Comparison of ENCODE assay signal across 15 mouse cellular contexts in the genomic region with DNA sequence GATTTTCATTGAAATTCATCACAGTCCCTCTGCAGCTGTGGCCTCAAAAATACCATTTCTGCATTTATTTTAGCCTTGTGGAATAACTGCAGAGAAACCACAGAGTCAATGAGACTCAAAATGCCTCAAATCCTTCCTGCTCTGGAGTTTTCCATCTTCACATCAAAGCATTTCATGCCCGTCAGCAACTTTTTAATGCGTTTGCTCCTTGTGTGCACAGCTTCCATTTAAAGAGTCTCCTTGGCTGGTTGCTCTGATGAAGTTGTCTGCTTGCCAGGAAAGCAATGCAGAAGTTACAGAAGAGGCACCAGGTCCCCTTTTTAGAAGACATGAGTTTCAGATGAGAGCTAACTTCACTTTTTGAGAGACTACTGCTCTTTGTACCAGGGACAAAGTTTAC.
DNase-seq lines count a peak whose midpoint lies in the region; ATAC-seq and TF ChIP-seq lines count a peak whose summit lies in the region.
"Had no signal": no experiment of that assay in that cellular context is flagged by ENCODE, and none has a peak within 500 bp of the region (broad histone marks: within the 10 kb centered on the region; RNA-seq: fewer than 3 reads in every experiment).

No protein-coding gene starts in this region.

- H3K27ac ChIP-seq in heart, embryonic 10.5 days: no peak overlapping the region
- no peak overlapping the region for H3K27ac ChIP-seq in liver, adult 2 months (replicated peaks; ENCODE audit: insufficient read depth, low read depth, low read length)
- H3K27ac ChIP-seq in liver, embryonic 12.5 days: no peak overlapping the region
- H3K27ac ChIP-seq in embryonic facial prominence, embryonic 14.5 days (replicated peaks; ENCODE audit: low read depth, low read length): peak overlapping the region; percentile 48
- H3K27ac ChIP-seq in stomach, postnatal 0 days (replicated peaks): no peak overlapping the region
- H3K27ac ChIP-seq: heart, embryonic 15.5 days; midbrain, embryonic 13.5 days; neural tube, embryonic 12.5 days had no signal

- no peak overlapping the region for H3K4me3 ChIP-seq in heart, embryonic 10.5 days
- no peak overlapping the region for H3K4me3 ChIP-seq in liver, adult 2 months (ENCODE audit: insufficient read depth, low read depth, low read length)
- no peak overlapping the region for H3K4me3 ChIP-seq in liver, embryonic 12.5 days
- H3K4me3 ChIP-seq in embryonic facial prominence, embryonic 14.5 days (ENCODE audit: low read depth, low read length): no peak overlapping the region
- no peak overlapping the region for H3K4me3 ChIP-seq in stomach, postnatal 0 days (ENCODE audit: low read depth, low read length)
- H3K4me3 ChIP-seq: heart, embryonic 15.5 days; midbrain, embryonic 13.5 days; neural tube, embryonic 12.5 days had no signal

- no peak for TF ChIP-seq POLR2A in liver, adult 2 months (IDR thresholded peaks at IDR 0.05; ENCODE audit: extremely low read depth, insufficient read depth, low read length)

- peak; percentile 17 to 59 for DNase-seq in heart, adult 18-20 months
- DNase-seq in heart, embryonic 10.5 days (ENCODE audit: low spot score): no peak
- DNase-seq in liver, adult 2 months (ENCODE audit: extremely low read depth, low read depth, low spot score): peak; percentile 23
- peak; percentile 87 for DNase-seq in embryonic facial prominence, embryonic 14.5 days (ENCODE audit: low spot score)
- DNase-seq in right cerebral cortex, postnatal 25 days: peak; percentile 5
- DNase-seq in stomach, postnatal 0 days (ENCODE audit: low spot score): no peak
- DNase-seq in urinary bladder, postnatal 4 days (ENCODE audit: low spot score in 2 of 2): no peak
- DNase-seq: adrenal gland, postnatal 10 days; kidney, postnatal 10 days had no signal

- no peaks in the 10 kb centered on the region for H3K27me3 ChIP-seq in heart, embryonic 10.5 days (ENCODE audit: insufficient read depth, poor library complexity, severe bottlenecking)
- H3K27me3 ChIP-seq in liver, adult 2 months (ENCODE audit: control insufficient read depth, insufficient read depth, low read length): no peaks in the 10 kb centered on the region
- H3K27me3 ChIP-seq in liver, embryonic 12.5 days (replicated peaks): no peaks in the 10 kb centered on the region
- H3K27me3 ChIP-seq in embryonic facial prominence, embryonic 14.5 days (replicated peaks; ENCODE audit: control insufficient read depth, insufficient read depth, low read length): no peaks in the 10 kb centered on the region
- no peaks in the 10 kb centered on the region for H3K27me3 ChIP-seq in stomach, postnatal 0 days (ENCODE audit: control insufficient read depth, insufficient read depth, low read length)
- H3K27me3 ChIP-seq: heart, embryonic 15.5 days; midbrain, embryonic 13.5 days; neural tube, embryonic 12.5 days; Patski had no signal

- ATAC-seq in liver, embryonic 12.5 days: no peak
- ATAC-seq in embryonic facial prominence, embryonic 14.5 days (ENCODE audit: low read depth): no peak
- ATAC-seq in stomach, postnatal 0 days (ENCODE audit: low FRiP score, low TSS enrichment): no peak
- ATAC-seq: forebrain, embryonic 16.5 days; midbrain, embryonic 13.5 days; Patski had no signal

- no peak for TF ChIP-seq CTCF in liver, adult 2 months (IDR thresholded peaks at IDR 0.05; ENCODE audit: low read depth, low read length)
- TF ChIP-seq CTCF in stomach, postnatal 0 days (IDR thresholded peaks at IDR 0.05; ENCODE audit: low read depth): no peak

- no peaks in the 10 kb centered on the region for H3K9me3 ChIP-seq in heart, embryonic 10.5 days
- H3K9me3 ChIP-seq in liver, embryonic 12.5 days (replicated peaks): no peaks in the 10 kb centered on the region
- no peaks in the 10 kb centered on the region for H3K9me3 ChIP-seq in embryonic facial prominence, embryonic 14.5 days (ENCODE audit: control insufficient read depth, low read length)
- H3K9me3 ChIP-seq in stomach, postnatal 0 days (ENCODE audit: control insufficient read depth, low read length): no peaks in the 10 kb centered on the region
- H3K9me3 ChIP-seq: heart, embryonic 15.5 days; midbrain, embryonic 13.5 days; neural tube, embryonic 12.5 days had no signal

- no peaks in the 10 kb centered on the region for H3K79me2 ChIP-seq in liver, adult 2 months (ENCODE audit: control insufficient read depth, insufficient read depth, low read length)

- no peaks in the 10 kb centered on the region for H3K4me1 ChIP-seq in heart, embryonic 10.5 days
- no peaks in the 10 kb centered on the region for H3K4me1 ChIP-seq in liver, adult 2 months (ENCODE audit: control insufficient read depth, insufficient read depth, low read length)
- H3K4me1 ChIP-seq in liver, embryonic 12.5 days: no peaks in the 10 kb centered on the region
- no peaks in the 10 kb centered on the region for H3K4me1 ChIP-seq in embryonic facial prominence, embryonic 14.5 days (ENCODE audit: control insufficient read depth, insufficient read depth, low read length)
- H3K4me1 ChIP-seq in stomach, postnatal 0 days (replicated peaks; ENCODE audit: control insufficient read depth, insufficient read depth): no peaks in the 10 kb centered on the region
- H3K4me1 ChIP-seq: heart, embryonic 15.5 days; midbrain, embryonic 13.5 days; neural tube, embryonic 12.5 days had no signal

- no peaks in the 10 kb centered on the region for H3K36me3 ChIP-seq in heart, embryonic 10.5 days
- H3K36me3 ChIP-seq in liver, adult 2 months (ENCODE audit: control insufficient read depth, insufficient read depth, low read length): no peaks in the 10 kb centered on the region
- no peaks in the 10 kb centered on the region for H3K36me3 ChIP-seq in liver, embryonic 12.5 days
- no peaks in the 10 kb centered on the region for H3K36me3 ChIP-seq in embryonic facial prominence, embryonic 14.5 days (ENCODE audit: control insufficient read depth, insufficient read depth, low read length)
- H3K36me3 ChIP-seq in stomach, postnatal 0 days (ENCODE audit: control insufficient read depth, insufficient read depth, low read length): no peaks in the 10 kb centered on the region
- H3K36me3 ChIP-seq: heart, embryonic 15.5 days; midbrain, embryonic 13.5 days; neural tube, embryonic 12.5 days had no signal

- WGBS in heart, embryonic 10.5 days: 70% methylated on average over 2 of the region's 2 CpGs
- 86% methylated on average over 2 of the region's 2 CpGs for WGBS in liver, adult 2 months
- WGBS in liver, embryonic 12.5 days (ENCODE audit: insufficient replicate concordance): 69% methylated on average over 2 of the region's 2 CpGs
- WGBS in embryonic facial prominence, embryonic 14.5 days: 20% methylated on average over 2 of the region's 2 CpGs
- 42% methylated on average over 2 of the region's 2 CpGs for WGBS in stomach, postnatal 0 days

- H3K4me2 ChIP-seq in liver, embryonic 12.5 days: no peak overlapping the region
- no peak overlapping the region for H3K4me2 ChIP-seq in embryonic facial prominence, embryonic 14.5 days (ENCODE audit: low read depth, low read length)
- H3K4me2 ChIP-seq in stomach, postnatal 0 days (replicated peaks; ENCODE audit: low read depth): no peak overlapping the region
- H3K4me2 ChIP-seq: heart, embryonic 15.5 days; midbrain, embryonic 13.5 days; neural tube, embryonic 12.5 days had no signal

- TF ChIP-seq EP300 in stomach, postnatal 0 days (optimal IDR thresholded peaks at IDR 0.05): no peak

- H3K9ac ChIP-seq in liver, adult 2 months (ENCODE audit: low read depth, low read length): no peak overlapping the region
- H3K9ac ChIP-seq in liver, embryonic 12.5 days: no peak overlapping the region
- no peak overlapping the region for H3K9ac ChIP-seq in embryonic facial prominence, embryonic 14.5 days (ENCODE audit: low read depth, low read length)
- no peak overlapping the region for H3K9ac ChIP-seq in stomach, postnatal 0 days (ENCODE audit: low read length)
- H3K9ac ChIP-seq: heart, embryonic 15.5 days; midbrain, embryonic 13.5 days; neural tube, embryonic 12.5 days had no signal

Comparison
In these comparisons a context has a peak if more than half of its experiments do, and no peak if none do; other contexts are left out.
1. DNase-seq: peak in heart, adult 18-20 months (2 of 2), liver, adult 2 months (single experiment), embryonic facial prominence, embryonic 14.5 days (single experiment) and right cerebral cortex, postnatal 25 days (single experiment); none in heart, embryonic 10.5 days (single experiment), stomach, postnatal 0 days (single experiment) and urinary bladder, postnatal 4 days (0 of 2).